Mouse (Mus musculus): Measurements from ENCODE around the gene Cenpn. TPM values are rescaled to one million over a fixed set of nuclear protein-coding genes. Genes with fewer than 3 reads are reported as not detected.

Cenpn gene
- polyA plus RNA-seq (2012; ENCODE audit: insufficient read depth, insufficient read length, missing spikeins): 14.0 and 16.1 TPM in 2 replicates

- TF ChIP-seq POLR2A (IDR thresholded peaks at IDR 0.05; ENCODE audit: borderline replicate concordance, low read depth, low read length) (peak; percentile 55; the same call in 1 of the 2 replicates), CTCF (IDR thresholded peaks at IDR 0.05; ENCODE audit: low read depth, low read length) (no peak)
- Histone ChIP-seq H3K4me1 (ENCODE audit: control insufficient read depth, insufficient read depth, low read length) (peaks cover 13% of the 10 kb centered on the region), H3K4me3 (ENCODE audit: insufficient read depth, low read length) (peak within 1 kb of the TSS; percentile 65), H3K27ac (ENCODE audit: insufficient read depth, low read depth, low read length) (peak within 1 kb of the TSS; percentile 41)
Measured at GRCm38 (mm10) chr8:116921337-116922059, at the start of gene Cenpn, which contains the start of gene Cmc2. TSS of gene Cenpn (plus strand) at chr8:116921730. TSS of gene Cmc2 (minus strand) at chr8:116921455.

GRCm38 (mm10) chr8:116872761-116873342 is 48.7 kb upstream of the Cenpn start:
- TF ChIP-seq POLR2A (IDR thresholded peaks at IDR 0.05; ENCODE audit: borderline replicate concordance, low read depth, low read length): no peak
- no peak; the same call in 1 of the 2 replicates for TF ChIP-seq CTCF (IDR thresholded peaks at IDR 0.05; ENCODE audit: low read depth, low read length)
- Histone ChIP-seq H3K4me1 (ENCODE audit: control insufficient read depth, insufficient read depth, low read length) (0 out of 2 replicates have a peak, but pooled peaks cover 2% of the 10 kb centered on the region), H3K27ac (ENCODE audit: insufficient read depth, low read depth, low read length) (no peak overlapping the region)

GRCm38 (mm10) chr8:116873586-116873985 is 47.9 kb upstream of the Cenpn start:
- TF ChIP-seq CTCF (IDR thresholded peaks at IDR 0.05; ENCODE audit: low read depth, low read length): no peak
- TF ChIP-seq POLR2A (IDR thresholded peaks at IDR 0.05; ENCODE audit: borderline replicate concordance, low read depth, low read length): no peak
- Histone ChIP-seq H3K4me3 (ENCODE audit: insufficient read depth, low read length) (no peak overlapping the region), H3K4me1 (ENCODE audit: control insufficient read depth, insufficient read depth, low read length) (0 out of 2 replicates have a peak, but pooled peaks cover 2% of the 10 kb centered on the region), H3K27ac (ENCODE audit: insufficient read depth, low read depth, low read length) (no peak overlapping the region)

More at GRCm38 (mm10) chr8:116872761-116873342, 48.7 kb upstream of the Cenpn start:
- no peak overlapping the region for H3K4me3 ChIP-seq (ENCODE audit: insufficient read depth, low read length)

GRCm38 (mm10) chr8:116873986-116874385 is 47.5 kb upstream of the Cenpn start:
- 0 out of 2 replicates have a peak, but pooled peaks cover 2% of the 10 kb centered on the region for H3K4me1 ChIP-seq (ENCODE audit: control insufficient read depth, insufficient read depth, low read length)
- no peak overlapping the region for H3K4me3 ChIP-seq (ENCODE audit: insufficient read depth, low read length)
- no peak overlapping the region for H3K27ac ChIP-seq (ENCODE audit: insufficient read depth, low read depth, low read length)
- TF ChIP-seq CTCF (IDR thresholded peaks at IDR 0.05; ENCODE audit: low read depth, low read length): no peak
- TF ChIP-seq POLR2A (IDR thresholded peaks at IDR 0.05; ENCODE audit: borderline replicate concordance, low read depth, low read length): no peak

GRCm38 (mm10) chr8:116875798-116876450 is 45.6 kb upstream of the Cenpn start:
- Histone ChIP-seq H3K4me1 (ENCODE audit: control insufficient read depth, insufficient read depth, low read length) (0 out of 2 replicates have a peak, but pooled peaks cover 2% of the 10 kb centered on the region), H3K4me3 (ENCODE audit: insufficient read depth, low read length) (no peak overlapping the region), H3K27ac (ENCODE audit: insufficient read depth, low read depth, low read length) (no peak overlapping the region)
- TF ChIP-seq CTCF (IDR thresholded peaks at IDR 0.05; ENCODE audit: low read depth, low read length) (no peak), POLR2A (IDR thresholded peaks at IDR 0.05; ENCODE audit: borderline replicate concordance, low read depth, low read length) (no peak)

GRCm38 (mm10) chr8:116881396-116881795 is 40.1 kb upstream of the Cenpn start:
- no peaks in the 10 kb centered on the region for H3K4me1 ChIP-seq (ENCODE audit: control insufficient read depth, insufficient read depth, low read length)
- no peak overlapping the region for H3K27ac ChIP-seq (ENCODE audit: insufficient read depth, low read depth, low read length)
- TF ChIP-seq POLR2A (IDR thresholded peaks at IDR 0.05; ENCODE audit: borderline replicate concordance, low read depth, low read length): no peak
- no peak for TF ChIP-seq CTCF (IDR thresholded peaks at IDR 0.05; ENCODE audit: low read depth, low read length)
- no peak overlapping the region for H3K4me3 ChIP-seq (ENCODE audit: insufficient read depth, low read length)

- Histone ChIP-seq H3K4me3 (ENCODE audit: insufficient read depth, low read length) (no peak overlapping the region), H3K4me1 (ENCODE audit: control insufficient read depth, insufficient read depth, low read length) (peaks cover 14% of the 10 kb centered on the region), H3K27ac (ENCODE audit: insufficient read depth, low read depth, low read length) (no peak overlapping the region)
- TF ChIP-seq CTCF (IDR thresholded peaks at IDR 0.05; ENCODE audit: low read depth, low read length) (no peak), POLR2A (IDR thresholded peaks at IDR 0.05; ENCODE audit: borderline replicate concordance, low read depth, low read length) (no peak)
Measured at GRCm38 (mm10) chr8:116887813-116888212, 33.7 kb upstream of the Cenpn start.

GRCm38 (mm10) chr8:116891446-116891845 is 30.1 kb upstream of the Cenpn start:
- H3K4me3 ChIP-seq (ENCODE audit: insufficient read depth, low read length): no peak overlapping the region
- H3K4me1 ChIP-seq (ENCODE audit: control insufficient read depth, insufficient read depth, low read length): peaks cover 23% of the 10 kb centered on the region
- no peak overlapping the region for H3K27ac ChIP-seq (ENCODE audit: insufficient read depth, low read depth, low read length)
- TF ChIP-seq POLR2A (IDR thresholded peaks at IDR 0.05; ENCODE audit: borderline replicate concordance, low read depth, low read length): no peak
- TF ChIP-seq CTCF (IDR thresholded peaks at IDR 0.05; ENCODE audit: low read depth, low read length): no peak

GRCm38 (mm10) chr8:116892130-116892529 is 29.4 kb upstream of the Cenpn start:
- TF ChIP-seq CTCF (IDR thresholded peaks at IDR 0.05; ENCODE audit: low read depth, low read length) (no peak), POLR2A (IDR thresholded peaks at IDR 0.05; ENCODE audit: borderline replicate concordance, low read depth, low read length) (no peak)
- H3K4me3 ChIP-seq (ENCODE audit: insufficient read depth, low read length): no peak overlapping the region
- peaks cover 23% of the 10 kb centered on the region for H3K4me1 ChIP-seq (ENCODE audit: control insufficient read depth, insufficient read depth, low read length)
- no peak overlapping the region for H3K27ac ChIP-seq (ENCODE audit: insufficient read depth, low read depth, low read length)

Data from bone marrow macrophage, adult 2 months (primary cell).